Mouse (Mus musculus) forebrain, embryonic 12.5 days (tissue): ENCODE results near the gene Gm20503. TPM values are rescaled to one million over a fixed set of nuclear protein-coding genes. Genes with fewer than 3 reads are reported as not detected.

Source experiments
- ATAC-seq: fragments of 200-750 bp; cut with Nextera tagmentation; 2 replicates; pipeline ENCODE4 v1.8.0; 2017; ENCODE audit warnings: moderate TSS enrichment; ENCODE audit not compliant: low FRiP score
- H3K27ac ChIP-seq: fragments of 300-500 bp; sonication (generic); 2 replicates; pipeline ENCODE4 v1.5.1; 2016; ENCODE audit warnings: mild to moderate bottlenecking
- H3K27me3 ChIP-seq: fragments of 300-500 bp; sonication (generic); 2 replicates; pipeline ENCODE4 v1.6.1; 2016; ENCODE audit warnings: mild to moderate bottlenecking
- H3K36me3 ChIP-seq: fragments of 300-500 bp; sonication (generic); replicated peaks from 2 replicates; pipeline ENCODE4 v1.6.1; 2016; ENCODE audit warnings: mild to moderate bottlenecking
- H3K4me1 ChIP-seq: fragments of 300-500 bp; sonication (generic); 2 replicates; pipeline ENCODE4 v1.6.1; 2016
- H3K4me2 ChIP-seq: fragments of 300-500 bp; sonication (generic); 2 replicates; pipeline ENCODE4 v1.6.1; 2016; ENCODE audit warnings: mild to moderate bottlenecking, moderate library complexity
- H3K4me3 ChIP-seq: fragments of 300-500 bp; sonication (generic); replicated peaks from 2 replicates; pipeline ENCODE4 v1.5.1; 2016; ENCODE audit warnings: mild to moderate bottlenecking
- H3K9ac ChIP-seq: fragments of 300-500 bp; sonication (generic); 2 replicates; pipeline ENCODE4 v1.6.1; 2016; ENCODE audit warnings: mild to moderate bottlenecking
- H3K9me3 ChIP-seq: fragments of 300-500 bp; sonication (generic); 2 replicates; pipeline ENCODE4 v1.6.1; 2016
- WGBS: fragments of 180-500 bp; shearing (Covaris S2); methylation state at CpG from one replicate; pipeline ENCODE4 v1.1.7; 2016; 5-methylcytosine and 5-hydroxymethylcytosine counted together
- polyA plus RNA-seq: library from polyadenylated mRNA; unstranded; fragments of >200 nt; fragmentation: Nextera tagmentation; extraction: Ambion mirVana; gene quantifications from 2 replicates; pipeline ENCODE4 v1.2.1, GENCODE M21; 2016

Gm20503 gene
- polyA plus RNA-seq: 6.7 and 8.2 TPM in 2 replicates

DNA sequence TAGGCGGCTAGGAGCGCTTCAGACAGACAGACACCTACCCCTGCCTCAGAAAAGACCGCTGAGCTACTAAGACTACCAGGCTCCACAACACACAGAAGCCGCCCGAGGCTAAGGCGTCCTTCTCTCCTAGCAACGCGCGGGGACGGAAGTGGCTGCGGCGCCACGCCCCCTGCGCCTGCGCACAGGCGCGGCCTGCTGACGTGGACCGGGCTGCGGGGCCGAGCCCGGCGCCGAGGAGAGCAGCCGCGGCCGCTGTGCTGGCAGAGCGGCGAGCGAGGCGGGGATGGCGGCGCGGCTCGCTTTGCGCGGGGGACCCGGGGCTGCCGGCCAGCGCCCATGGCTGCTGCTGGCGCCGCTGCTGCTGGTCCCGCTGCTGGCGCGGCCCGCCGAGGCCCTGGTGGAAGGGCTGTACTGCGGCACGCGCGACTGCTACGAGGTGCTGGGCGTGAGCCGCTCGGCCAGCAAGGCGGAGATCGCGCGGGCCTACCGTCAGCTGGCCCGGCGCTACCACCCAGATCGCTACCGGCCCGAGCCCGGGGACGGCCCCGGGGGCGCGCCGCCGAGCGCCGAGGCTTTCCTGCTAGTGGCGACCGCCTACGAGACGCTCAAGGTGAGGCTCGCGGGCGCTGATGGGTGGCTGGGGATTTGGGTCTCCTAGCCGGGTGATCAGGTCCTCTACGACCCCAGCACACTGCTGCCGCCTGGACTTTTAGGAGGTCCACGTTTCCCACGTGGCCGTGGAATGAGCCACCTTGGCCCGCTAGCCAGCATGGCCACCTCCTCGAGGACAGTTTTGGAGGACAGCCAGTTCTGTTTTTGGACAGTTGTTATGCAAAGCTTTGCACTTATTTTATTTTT lies at the start of gene Gm20503:
TSS of gene Gm20503 (plus strand) at position 263 of the 858 bp plus-strand sequence.
- peak within 1 kb of the TSS; percentile 84 for H3K9ac ChIP-seq
- peak within 1 kb of the TSS; percentile 83 for H3K4me2 ChIP-seq
- under 1% methylated on average over 89 of the region's 89 CpGs for WGBS
- H3K27ac ChIP-seq: peak within 1 kb of the TSS; percentile 93
- peak within 1 kb of the TSS; percentile 94 for H3K4me3 ChIP-seq
- H3K9me3 ChIP-seq: no peaks in the 10 kb centered on the region
- H3K4me1 ChIP-seq: peaks cover 28% of the 10 kb centered on the region
- H3K27me3 ChIP-seq: no peaks in the 10 kb centered on the region
- H3K36me3 ChIP-seq: no peaks in the 10 kb centered on the region
- ATAC-seq: peak; percentile 99

DNA sequence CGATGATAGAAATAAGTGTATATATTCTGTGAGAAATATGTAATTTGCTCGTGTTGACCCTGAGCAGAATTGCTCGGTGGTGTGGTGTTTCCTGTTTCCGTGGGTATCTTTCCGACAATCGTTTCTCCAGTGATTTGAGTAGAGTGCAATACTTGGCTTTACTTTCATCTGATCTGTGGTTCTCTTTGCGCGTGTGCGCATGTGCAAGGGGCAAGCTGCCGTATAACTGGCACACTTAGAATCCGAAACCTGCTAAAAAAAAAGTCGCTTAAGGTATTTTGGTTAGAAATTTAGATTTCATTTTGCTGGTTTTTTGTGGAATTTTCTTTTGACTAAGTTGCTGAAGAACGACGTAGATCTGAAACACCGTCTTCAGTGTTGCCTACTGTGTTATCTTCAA lies 41.3 kb upstream of the Gm20503 start:
- no peak overlapping the region for H3K4me3 ChIP-seq
- ATAC-seq: no peak
- no peaks in the 10 kb centered on the region for H3K9me3 ChIP-seq
- no peaks in the 10 kb centered on the region for H3K27me3 ChIP-seq
- H3K4me1 ChIP-seq: no peaks in the 10 kb centered on the region
- no peak overlapping the region for H3K27ac ChIP-seq
- H3K9ac ChIP-seq: no peak overlapping the region
- WGBS: 95% methylated on average over 15 of the region's 15 CpGs
- peaks cover 6% of the 10 kb centered on the region; the same call in 1 of the 2 replicates for H3K36me3 ChIP-seq
- no peak overlapping the region for H3K4me2 ChIP-seq

DNA sequence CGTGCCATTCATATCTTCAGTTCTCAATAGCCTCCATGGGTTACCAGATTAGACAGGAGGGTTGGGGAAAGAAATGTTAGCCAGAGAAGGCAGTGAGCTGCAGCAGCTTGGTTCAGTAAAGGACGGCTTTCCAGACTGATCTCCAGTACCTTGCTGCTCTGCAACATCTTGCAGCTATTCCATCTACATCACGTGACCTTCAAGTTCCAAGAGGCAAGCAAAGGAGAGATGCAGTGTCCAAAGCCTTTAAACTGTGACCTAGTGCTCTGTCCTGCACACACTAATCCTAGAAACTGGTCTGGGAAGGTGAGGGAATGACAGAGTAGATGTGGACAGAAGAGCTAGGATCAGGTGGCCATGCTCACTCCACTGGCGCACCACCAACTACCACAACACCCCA lies 39.7 kb upstream of the Gm20503 start:
- WGBS: 89% methylated on average over 4 of the region's 4 CpGs
- Histone ChIP-seq H3K27ac (no peak overlapping the region), H3K36me3 (no peaks in the 10 kb centered on the region), H3K4me2 (no peak overlapping the region), H3K9me3 (no peaks in the 10 kb centered on the region), H3K27me3 (no peaks in the 10 kb centered on the region), H3K9ac (no peak overlapping the region), H3K4me3 (no peak overlapping the region), H3K4me1 (no peaks in the 10 kb centered on the region)
- no peak for ATAC-seq

DNA sequence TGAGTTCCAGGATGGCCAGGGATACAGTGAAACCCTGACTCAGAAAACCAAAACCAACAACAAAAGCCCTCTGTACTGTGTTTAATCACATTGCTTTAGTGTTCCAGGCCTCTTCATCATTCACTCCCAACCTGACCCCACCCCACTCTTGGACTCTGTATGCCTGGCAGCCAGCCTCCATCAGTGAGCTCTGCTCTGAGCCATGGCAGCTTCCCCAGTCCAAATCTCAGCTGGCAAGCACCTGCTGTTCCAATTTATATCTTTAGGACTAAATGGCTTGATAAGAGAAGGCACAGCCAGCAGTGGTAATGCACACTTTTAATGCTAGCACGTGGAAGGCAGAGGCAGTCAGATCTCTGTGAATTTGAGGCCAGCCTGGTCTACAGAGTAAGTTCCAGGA lies 37.9 kb upstream of the Gm20503 start:
- WGBS: 84% methylated on average over 1 of the region's 1 CpGs
- H3K27me3 ChIP-seq: no peaks in the 10 kb centered on the region

DNA sequence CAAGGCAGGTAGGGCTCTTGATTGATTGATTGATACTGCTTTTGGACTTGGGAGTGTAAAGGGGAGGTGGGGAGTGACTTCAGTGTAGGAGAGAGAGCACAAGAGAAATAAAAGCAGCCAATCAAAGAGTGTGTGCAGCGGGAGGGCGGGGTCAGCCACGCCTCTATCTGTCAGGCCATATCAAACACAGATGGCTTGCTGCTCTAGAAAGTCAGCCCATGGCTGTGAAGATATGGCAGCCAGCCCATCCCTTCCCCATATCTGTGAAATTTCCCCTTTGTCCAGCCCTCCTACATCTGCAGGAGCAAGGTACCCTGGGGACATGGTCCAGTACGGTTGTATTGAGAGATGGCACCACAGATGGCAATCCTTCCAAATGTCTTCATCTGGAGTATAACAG lies 32.3 kb upstream of the Gm20503 start:
- Histone ChIP-seq H3K27me3 (no peaks in the 10 kb centered on the region), H3K4me1 (no peaks in the 10 kb centered on the region), H3K4me2 (no peak overlapping the region), H3K36me3 (no peaks in the 10 kb centered on the region), H3K4me3 (no peak overlapping the region), H3K27ac (no peak overlapping the region), H3K9ac (no peak overlapping the region), H3K9me3 (no peaks in the 10 kb centered on the region)
- ATAC-seq: no peak
- WGBS: 90% methylated on average over 4 of the region's 4 CpGs

More for the DNA sequence above, 37.9 kb upstream of the Gm20503 start:
- no peaks in the 10 kb centered on the region for H3K9me3 ChIP-seq
- H3K36me3 ChIP-seq: no peaks in the 10 kb centered on the region
- no peaks in the 10 kb centered on the region for H3K4me1 ChIP-seq
- no peak overlapping the region for H3K4me3 ChIP-seq
- no peak overlapping the region for H3K4me2 ChIP-seq
- H3K9ac ChIP-seq: no peak overlapping the region
- H3K27ac ChIP-seq: no peak overlapping the region
- no peak for ATAC-seq

DNA sequence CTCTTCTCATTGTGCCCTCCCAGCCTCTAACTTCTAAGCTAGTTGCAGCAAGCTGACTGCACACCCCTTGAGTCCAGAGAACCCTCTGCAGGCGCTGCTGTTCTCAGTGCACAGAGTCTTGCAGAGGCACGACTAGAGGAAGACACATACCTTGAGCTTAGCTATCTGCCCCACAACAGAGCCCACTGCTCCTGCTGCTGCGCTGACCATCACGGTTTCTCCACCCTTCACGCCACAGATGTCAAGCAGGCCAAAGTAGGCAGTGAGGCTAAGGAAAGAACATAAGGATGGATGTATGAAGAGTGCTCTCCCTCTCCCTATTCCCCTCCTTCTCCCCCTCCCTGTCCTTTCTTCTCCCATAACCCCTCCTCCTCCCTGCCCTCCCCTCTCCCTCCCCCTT lies 27.3 kb upstream of the Gm20503 start:
- Histone ChIP-seq H3K4me3 (no peak overlapping the region), H3K27ac (no peak overlapping the region), H3K27me3 (no peaks in the 10 kb centered on the region), H3K4me1 (no peaks in the 10 kb centered on the region), H3K9me3 (no peaks in the 10 kb centered on the region), H3K4me2 (no peak overlapping the region), H3K9ac (no peak overlapping the region), H3K36me3 (no peaks in the 10 kb centered on the region)
- no peak for ATAC-seq
- WGBS: 79% methylated on average over 5 of the region's 5 CpGs

DNA sequence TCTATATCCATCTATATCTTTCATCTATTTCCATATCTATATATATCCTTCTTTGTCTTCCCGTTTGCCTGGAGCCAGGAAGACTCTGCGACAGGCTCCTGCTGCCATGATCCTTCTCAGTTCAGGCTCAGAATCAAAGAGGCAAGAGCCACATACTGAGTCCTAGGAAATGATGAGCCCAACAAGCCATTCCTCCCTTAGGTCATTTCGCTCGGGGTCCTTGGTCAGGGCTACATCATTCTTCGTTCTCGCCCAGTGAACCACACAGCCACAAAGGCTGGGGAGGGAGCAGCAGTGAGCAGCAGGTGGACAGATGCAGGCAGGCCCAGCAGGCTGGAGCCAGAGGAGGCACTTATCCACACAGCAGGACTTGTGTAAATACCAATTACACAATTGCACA lies 21.6 kb upstream of the Gm20503 start:
- Histone ChIP-seq H3K4me1 (peaks cover 3% of the 10 kb centered on the region; the same call in 1 of the 2 replicates), H3K27ac (no peak overlapping the region), H3K9ac (no peak overlapping the region), H3K4me3 (no peak overlapping the region), H3K27me3 (no peaks in the 10 kb centered on the region), H3K36me3 (no peaks in the 10 kb centered on the region), H3K4me2 (no peak overlapping the region), H3K9me3 (no peaks in the 10 kb centered on the region)
- WGBS: 72% methylated on average over 6 of the region's 6 CpGs
- no peak for ATAC-seq

DNA sequence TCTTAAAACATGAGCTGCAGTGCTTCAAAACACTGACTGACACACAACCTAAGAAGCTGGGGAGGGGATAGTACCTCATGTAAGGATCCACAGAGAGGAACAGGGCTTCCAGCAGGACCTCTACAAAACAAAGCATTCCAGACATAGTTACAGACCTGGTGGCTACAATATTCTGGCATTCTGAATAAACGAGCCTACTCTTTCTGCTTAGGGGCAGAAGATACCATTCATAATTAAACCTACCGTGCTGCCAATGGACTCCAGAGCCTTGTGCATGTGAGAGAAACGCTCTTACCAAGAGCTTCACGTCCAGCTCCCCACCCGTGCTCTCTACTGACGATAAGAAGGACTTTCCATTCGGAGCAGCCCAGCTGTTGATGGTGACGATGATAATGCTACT lies 20.2 kb upstream of the Gm20503 start:
- Histone ChIP-seq H3K4me2 (no peak overlapping the region), H3K4me3 (no peak overlapping the region), H3K9ac (no peak overlapping the region), H3K4me1 (peaks cover 10% of the 10 kb centered on the region; the same call in 1 of the 2 replicates), H3K36me3 (no peaks in the 10 kb centered on the region), H3K27ac (no peak overlapping the region), H3K9me3 (no peaks in the 10 kb centered on the region), H3K27me3 (0 out of 2 replicates have a peak, but pooled peaks cover under 1% of the 10 kb centered on the region)
- no peak for ATAC-seq
- 87% methylated on average over 8 of the region's 8 CpGs for WGBS

DNA sequence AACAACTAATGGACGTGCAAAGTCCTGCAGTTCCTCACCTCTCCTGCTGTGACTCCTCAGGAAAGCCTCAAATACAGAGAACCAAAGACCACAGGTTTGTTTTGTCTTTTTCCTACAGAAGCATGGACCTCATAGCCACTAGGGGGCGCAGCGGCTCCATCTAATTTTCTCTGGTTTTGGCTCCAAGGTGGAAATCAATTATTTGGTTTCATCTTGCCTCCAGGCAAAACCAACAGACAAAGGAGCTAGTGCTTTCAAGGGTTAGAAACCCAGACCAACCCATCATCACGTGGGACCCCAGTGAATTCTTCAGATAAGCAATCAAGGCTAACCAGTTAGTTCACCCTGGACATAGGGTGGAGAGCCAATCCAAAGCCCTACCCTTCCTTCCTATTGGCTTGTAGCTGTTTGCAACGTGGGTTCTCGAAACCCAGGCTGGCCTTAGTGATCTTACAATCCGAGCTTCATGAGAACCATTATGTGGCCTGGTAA lies 17.8 kb upstream of the Gm20503 start:
- Histone ChIP-seq H3K9me3 (no peaks in the 10 kb centered on the region), H3K4me3 (no peak overlapping the region), H3K36me3 (no peaks in the 10 kb centered on the region), H3K4me1 (peaks cover 10% of the 10 kb centered on the region; the same call in 1 of the 2 replicates), H3K9ac (no peak overlapping the region), H3K27me3 (0 out of 2 replicates have a peak, but pooled peaks cover 2% of the 10 kb centered on the region), H3K4me2 (no peak overlapping the region), H3K27ac (no peak overlapping the region)
- WGBS: 24% methylated on average over 7 of the region's 7 CpGs
- ATAC-seq: peak; percentile 43; the same call in 1 of the 2 replicates

DNA sequence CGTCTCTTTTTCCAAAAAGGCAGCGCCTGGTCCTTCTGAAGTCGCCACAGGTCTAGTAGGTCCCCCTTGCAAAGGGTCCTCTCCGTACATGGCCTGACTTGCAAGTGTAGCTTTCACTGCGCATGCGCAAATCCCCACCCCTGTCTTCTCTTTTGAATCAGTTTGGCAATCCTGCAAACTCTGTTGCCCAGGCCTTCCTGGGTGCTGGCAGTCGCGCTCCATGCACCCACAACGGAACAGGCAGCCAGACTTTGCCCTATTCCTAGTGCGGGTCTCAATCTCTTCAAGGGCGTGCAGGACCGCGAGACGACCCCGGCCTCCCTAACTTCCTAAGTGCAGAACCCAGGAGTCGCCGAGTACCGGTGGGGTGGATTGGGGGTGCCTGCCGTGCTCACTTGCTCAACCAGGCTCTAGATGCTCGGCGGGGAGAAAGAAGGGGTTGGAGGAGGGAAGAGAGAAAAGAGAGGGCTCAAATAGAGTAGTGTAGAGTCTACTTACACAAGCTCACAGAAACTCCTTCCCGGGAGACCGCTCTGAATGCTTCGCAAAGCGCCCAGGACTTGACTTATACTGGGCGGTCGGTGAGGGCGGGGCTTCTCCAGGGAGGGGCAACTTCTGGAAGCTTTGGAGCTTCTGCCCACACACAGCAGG lies 16.3 kb upstream of the Gm20503 start, which contains the start of gene Ptgr1:
TSS of gene Ptgr1 (minus strand) at position 580 of the 651 bp plus-strand sequence.
- 2% methylated on average over 28 of the region's 28 CpGs for WGBS
- peak within 1 kb of the TSS; percentile 57 for H3K4me3 ChIP-seq
- H3K9me3 ChIP-seq: no peaks in the 10 kb centered on the region
- H3K27me3 ChIP-seq: 0 out of 2 replicates have a peak, but pooled peaks cover 2% of the 10 kb centered on the region
- peaks cover 10% of the 10 kb centered on the region; the same call in 1 of the 2 replicates for H3K4me1 ChIP-seq
- H3K27ac ChIP-seq: no peak within 1 kb of the TSS
- peak; percentile 49; the same call in 1 of the 2 replicates for ATAC-seq
- H3K36me3 ChIP-seq: no peaks in the 10 kb centered on the region
- H3K4me2 ChIP-seq: peak within 1 kb of the TSS; percentile 84
- H3K9ac ChIP-seq: peak within 1 kb of the TSS; percentile 68

DNA sequence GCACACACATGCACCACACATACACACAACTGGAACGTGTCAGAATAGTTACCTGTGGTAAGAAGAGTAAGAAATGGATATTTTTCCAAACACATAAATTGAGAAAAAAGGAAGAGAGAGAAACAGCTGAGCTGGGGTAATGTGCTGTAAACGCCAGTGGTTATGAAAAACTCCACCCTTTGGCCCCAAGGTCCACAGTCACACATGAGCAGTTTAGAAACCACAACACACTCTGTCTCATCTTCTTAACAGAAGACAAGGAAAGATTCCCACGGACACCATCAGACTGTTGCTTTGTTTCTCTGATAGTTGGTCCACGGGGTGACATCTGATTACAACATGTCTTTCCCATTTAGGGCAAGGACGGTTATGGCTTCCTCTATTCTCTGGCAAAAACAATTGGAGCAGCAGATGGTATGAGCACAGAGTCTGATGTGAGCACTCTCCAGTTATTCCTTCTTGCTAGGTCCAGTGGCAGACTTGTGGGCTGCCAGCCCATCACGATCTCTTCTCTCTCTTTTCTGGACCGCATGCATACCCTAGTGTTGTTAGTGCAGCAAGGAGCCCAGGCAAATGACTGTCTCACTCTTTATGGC lies 13.6 kb upstream of the Gm20503 start:
- Histone ChIP-seq H3K27me3 (0 out of 2 replicates have a peak, but pooled peaks cover 2% of the 10 kb centered on the region), H3K36me3 (no peaks in the 10 kb centered on the region), H3K4me2 (no peak overlapping the region), H3K4me1 (peaks cover 10% of the 10 kb centered on the region; the same call in 1 of the 2 replicates), H3K27ac (no peak overlapping the region), H3K9ac (no peak overlapping the region), H3K4me3 (no peak overlapping the region), H3K9me3 (no peaks in the 10 kb centered on the region)
- WGBS: 84% methylated on average over 7 of the region's 7 CpGs
- ATAC-seq: no peak
